Mouse (Mus musculus) cerebellum, adult 11 months (tissue): ENCODE measurements around the gene Mfsd11.
"Not testable (repeated sequence)": the region's sequence is repeated elsewhere in the genome, so short reads cannot be mapped to it uniquely, and the experiment has no call there.

Source experiments
- DNase-seq: peaks from one replicate; pipeline ENCODE4 v3.0.0; 2022

The Mfsd11 gene

GRCm38 (mm10) chr11:116893532-116894442 is 41.5 kb downstream of the Mfsd11 start:
- DNase-seq = no peak

GRCm38 (mm10) chr11:116895402-116895801 is 43.2 kb downstream of the Mfsd11 start:
- DNase-seq = no peak

- no peak for DNase-seq
These were observed 47.0 kb downstream of the Mfsd11 start for GRCm38 (mm10) chr11:116899247-116899646.

- DNase-seq = not testable (repeated sequence)
These were observed 50.3 kb downstream of the Mfsd11 start for GRCm38 (mm10) chr11:116902588-116902987.

GRCm38 (mm10) chr11:116905741-116906456 is 53.7 kb downstream of the Mfsd11 start:
- DNase-seq = no peak

GRCm38 (mm10) chr11:116913573-116913972 is 61.3 kb downstream of the Mfsd11 start:
- no peak for DNase-seq

GRCm38 (mm10) chr11:116914267-116914885 is 62.1 kb downstream of the Mfsd11 start:
- no peak for DNase-seq

- DNase-seq = no peak
These were observed 63.0 kb downstream of the Mfsd11 start for GRCm38 (mm10) chr11:116915241-116915640.

- DNase-seq = no peak
These were observed 65.1 kb downstream of the Mfsd11 start for GRCm38 (mm10) chr11:116917361-116917760.

- DNase-seq = peak; percentile 81
These were observed 66.3 kb downstream of the Mfsd11 start, which contains the start of gene Mgat5b for GRCm38 (mm10) chr11:116918323-116919185. TSS of gene Mgat5b (plus strand) at chr11:116918863.

GRCm38 (mm10) chr11:116919186-116920020 is 67.2 kb downstream of the Mfsd11 start:
- no peak for DNase-seq

- DNase-seq = no peak
These were observed 68.5 kb downstream of the Mfsd11 start for GRCm38 (mm10) chr11:116920746-116921145.

GRCm38 (mm10) chr11:116922058-116922457 is 69.8 kb downstream of the Mfsd11 start:
- no peak for DNase-seq
